Mouse (Mus musculus): ENCODE measurements around the gene Xbp1. TPM values are rescaled to one million over a fixed set of nuclear protein-coding genes. Genes with fewer than 3 reads are reported as not detected.
"Not testable (repeated sequence)": the region's sequence is repeated elsewhere in the genome, so short reads cannot be mapped to it uniquely, and the experiment has no call there.

Gene Xbp1
- polyA plus RNA-seq, 1 experiment: 60.8 TPM

- no peak for DNase-seq (ENCODE audit: low read depth)
- TF ChIP-seq POLR2A (IDR thresholded peaks at IDR 0.05; ENCODE audit: borderline replicate concordance, extremely low read depth, insufficient read depth, insufficient read length, poor library complexity, severe bottlenecking) (no peak), CTCF (IDR thresholded peaks at IDR 0.05; ENCODE audit: borderline replicate concordance, extremely low read depth, insufficient read depth, insufficient read length) (no peak)
These were observed 19.9 kb downstream of the Xbp1 start for GRCm38 (mm10) chr11:5540331-5540730.

DNA sequence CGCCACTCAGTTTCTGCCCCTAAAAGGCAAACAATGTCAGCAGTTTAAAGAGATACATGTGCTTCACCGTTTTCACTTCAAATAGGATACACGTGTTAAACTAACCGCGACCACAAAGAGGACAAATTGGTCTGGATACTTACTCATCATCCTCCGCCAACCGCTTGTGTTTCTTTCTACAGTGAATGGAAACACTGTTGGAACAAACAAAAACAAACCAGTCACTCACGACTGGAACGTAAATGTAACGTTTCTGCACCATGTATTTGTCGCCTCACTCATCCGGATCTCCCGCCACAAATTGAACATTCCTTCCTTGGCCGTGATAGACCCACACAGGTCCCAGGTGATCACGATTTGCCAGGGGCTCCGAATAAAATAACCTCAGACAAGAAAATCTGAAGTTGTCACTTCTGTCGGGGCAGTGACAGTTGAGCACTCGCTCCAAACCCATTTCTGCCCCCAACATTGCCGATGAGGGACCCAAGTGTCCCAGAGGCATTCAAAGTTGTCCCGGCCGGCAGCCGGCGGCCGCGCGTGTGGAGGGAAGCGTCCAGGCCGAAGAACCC is 20.9 kb downstream of the Xbp1 start:
- peak; percentile 36 for DNase-seq (ENCODE audit: low read depth)
- TF ChIP-seq CTCF (IDR thresholded peaks at IDR 0.05; ENCODE audit: borderline replicate concordance, extremely low read depth, insufficient read depth, insufficient read length): no peak
- no peak for TF ChIP-seq POLR2A (IDR thresholded peaks at IDR 0.05; ENCODE audit: borderline replicate concordance, extremely low read depth, insufficient read depth, insufficient read length, poor library complexity, severe bottlenecking)

GRCm38 (mm10) chr11:5541799-5542481 is 21.5 kb downstream of the Xbp1 start, which contains the start of gene Ccdc117:
Ccdc117 (minus strand) TSS chr11:5542187.
- peak; percentile 97 for DNase-seq (ENCODE audit: low read depth)
- TF ChIP-seq CTCF (IDR thresholded peaks at IDR 0.05; ENCODE audit: borderline replicate concordance, extremely low read depth, insufficient read depth, insufficient read length): no peak
- peak; percentile 47; the same call in 1 of the 2 replicates for TF ChIP-seq POLR2A (IDR thresholded peaks at IDR 0.05; ENCODE audit: borderline replicate concordance, extremely low read depth, insufficient read depth, insufficient read length, poor library complexity, severe bottlenecking)

DNA sequence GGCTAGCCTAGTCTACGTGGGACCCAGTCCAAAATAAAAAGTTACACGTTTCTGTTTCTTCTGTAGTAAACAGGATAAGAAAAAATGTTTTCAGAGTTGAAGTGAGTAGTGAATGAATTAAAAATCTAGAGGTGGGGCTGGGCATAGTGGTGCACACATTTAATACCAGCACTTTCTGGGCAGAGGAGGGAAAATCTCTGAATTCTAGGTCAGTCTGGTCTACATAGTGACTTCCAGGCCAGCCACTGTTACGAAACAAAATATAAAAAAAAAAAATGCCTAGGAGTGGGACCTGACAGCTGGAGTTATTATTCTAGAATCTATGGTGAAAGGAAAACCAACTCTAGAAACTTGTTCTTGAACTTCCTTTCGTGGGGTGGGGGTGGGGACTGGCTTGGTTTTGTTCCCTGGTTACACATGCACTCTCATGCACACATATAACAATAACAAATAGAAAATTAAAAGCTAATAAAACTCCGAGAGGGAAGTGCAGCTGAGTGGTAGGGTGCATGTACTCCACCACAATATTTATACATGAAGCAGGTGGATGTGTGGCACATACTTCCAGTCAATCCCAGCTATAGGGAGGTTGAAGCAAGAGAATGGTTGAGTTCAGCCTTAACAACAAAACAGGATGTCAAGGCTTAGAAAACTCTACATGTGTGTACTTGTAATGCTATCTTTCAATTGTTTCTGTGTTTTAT is 22.2 kb downstream of the Xbp1 start:
- TF ChIP-seq CTCF (IDR thresholded peaks at IDR 0.05; ENCODE audit: borderline replicate concordance, extremely low read depth, insufficient read depth, insufficient read length) (no peak), POLR2A (IDR thresholded peaks at IDR 0.05; ENCODE audit: borderline replicate concordance, extremely low read depth, insufficient read depth, insufficient read length, poor library complexity, severe bottlenecking) (no peak)
- no peak for DNase-seq (ENCODE audit: low read depth)

DNA sequence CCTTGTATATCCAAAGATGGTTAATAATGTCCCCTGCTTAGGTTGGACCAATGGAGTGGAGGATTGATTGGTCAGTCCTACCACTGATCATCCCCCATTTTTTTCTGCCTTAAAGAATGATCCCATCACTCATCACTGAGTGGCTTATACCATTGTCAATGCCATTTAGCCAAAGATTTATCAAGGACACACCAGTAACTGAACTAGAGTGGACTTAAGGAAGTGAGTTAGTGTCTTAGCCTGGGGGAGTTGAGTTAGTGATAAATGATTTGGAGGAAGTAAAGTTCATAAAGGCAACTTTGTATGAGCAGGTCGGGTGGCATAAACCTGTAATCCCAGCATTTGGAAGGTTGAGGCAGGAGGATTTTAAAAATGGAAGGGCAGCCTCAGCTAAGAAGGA is 22.8 kb downstream of the Xbp1 start:
- DNase-seq (ENCODE audit: low read depth): no peak
- TF ChIP-seq POLR2A (IDR thresholded peaks at IDR 0.05; ENCODE audit: borderline replicate concordance, extremely low read depth, insufficient read depth, insufficient read length, poor library complexity, severe bottlenecking): no peak
- no peak for TF ChIP-seq CTCF (IDR thresholded peaks at IDR 0.05; ENCODE audit: borderline replicate concordance, extremely low read depth, insufficient read depth, insufficient read length)

GRCm38 (mm10) chr11:5544709-5545108 is 24.2 kb downstream of the Xbp1 start:
- not testable (repeated sequence) for DNase-seq (ENCODE audit: low read depth)

DNA sequence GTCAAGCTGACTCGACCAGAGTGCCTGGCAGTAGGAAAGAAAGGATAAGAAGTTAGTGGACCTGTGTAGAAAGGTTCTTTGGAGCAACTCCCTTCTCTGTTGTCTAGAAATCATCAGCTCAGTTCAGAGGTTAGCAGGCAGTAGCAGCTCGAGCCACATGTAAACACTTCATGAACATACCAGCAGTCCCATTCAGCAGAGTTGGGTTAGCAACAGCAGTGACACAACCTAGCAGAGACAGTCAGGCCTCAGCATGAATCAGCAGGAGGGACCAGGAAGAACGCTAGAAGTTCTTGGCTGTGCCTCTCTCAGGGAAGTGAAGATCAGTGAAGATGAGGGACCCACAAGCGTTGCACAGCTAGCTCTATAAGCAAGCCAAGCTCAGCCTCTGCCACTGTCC is 25.0 kb downstream of the Xbp1 start:
- DNase-seq (ENCODE audit: low read depth): no peak
- TF ChIP-seq POLR2A (IDR thresholded peaks at IDR 0.05; ENCODE audit: borderline replicate concordance, extremely low read depth, insufficient read depth, insufficient read length, poor library complexity, severe bottlenecking) (no peak), CTCF (IDR thresholded peaks at IDR 0.05; ENCODE audit: borderline replicate concordance, extremely low read depth, insufficient read depth, insufficient read length) (no peak)

DNA sequence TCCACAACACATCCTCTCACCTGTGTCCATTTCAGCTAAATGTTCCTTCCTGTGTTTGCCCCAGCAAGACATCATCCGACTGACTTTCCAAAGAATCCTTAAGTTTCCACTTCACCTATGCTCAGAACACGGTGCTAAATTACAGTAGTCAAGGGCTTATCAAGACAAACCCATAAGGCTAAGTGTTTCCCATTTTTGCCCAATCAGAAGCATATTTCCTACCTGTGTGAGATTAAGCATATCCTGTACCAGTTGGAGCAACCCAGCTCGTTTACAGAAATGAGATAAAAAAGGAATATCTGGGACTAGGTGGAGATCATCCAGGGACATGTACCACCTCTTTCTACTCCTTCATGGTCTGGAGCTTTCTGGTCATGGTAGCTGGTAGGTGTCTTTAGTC is 26.2 kb downstream of the Xbp1 start:
- no peak for TF ChIP-seq CTCF (IDR thresholded peaks at IDR 0.05; ENCODE audit: borderline replicate concordance, extremely low read depth, insufficient read depth, insufficient read length)
- no peak for TF ChIP-seq POLR2A (IDR thresholded peaks at IDR 0.05; ENCODE audit: borderline replicate concordance, extremely low read depth, insufficient read depth, insufficient read length, poor library complexity, severe bottlenecking)
- DNase-seq (ENCODE audit: low read depth): no peak

DNA sequence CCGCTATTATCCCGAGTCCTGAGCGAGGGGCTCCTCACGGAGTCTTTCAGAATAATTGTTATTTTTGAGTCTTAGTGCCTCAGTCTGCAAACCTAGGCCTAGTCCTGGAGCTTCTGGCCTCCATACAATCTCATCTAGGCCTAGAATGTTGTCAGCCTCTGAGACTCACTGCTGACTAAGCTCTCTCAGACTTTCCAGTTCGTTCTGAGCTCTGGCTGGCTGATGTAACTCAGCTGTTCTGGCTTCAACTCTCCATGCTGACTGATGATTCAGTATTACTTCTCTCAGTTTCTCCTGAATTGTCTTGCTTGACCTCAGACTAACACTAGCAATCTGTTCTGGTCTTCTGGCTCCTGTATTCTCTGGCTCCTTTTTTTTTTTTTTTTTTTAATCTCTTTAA is 31.0 kb downstream of the Xbp1 start:
- TF ChIP-seq POLR2A (IDR thresholded peaks at IDR 0.05; ENCODE audit: borderline replicate concordance, extremely low read depth, insufficient read depth, insufficient read length, poor library complexity, severe bottlenecking) (no peak), CTCF (IDR thresholded peaks at IDR 0.05; ENCODE audit: borderline replicate concordance, extremely low read depth, insufficient read depth, insufficient read length) (no peak)
- DNase-seq (ENCODE audit: low read depth): no peak

GRCm38 (mm10) chr11:5551931-5552330 is 31.5 kb downstream of the Xbp1 start:
- TF ChIP-seq POLR2A (IDR thresholded peaks at IDR 0.05; ENCODE audit: borderline replicate concordance, extremely low read depth, insufficient read depth, insufficient read length, poor library complexity, severe bottlenecking): no peak
- no peak for TF ChIP-seq CTCF (IDR thresholded peaks at IDR 0.05; ENCODE audit: borderline replicate concordance, extremely low read depth, insufficient read depth, insufficient read length)
- DNase-seq (ENCODE audit: low read depth): no peak

- no peak for DNase-seq (ENCODE audit: low read depth)
- TF ChIP-seq POLR2A (IDR thresholded peaks at IDR 0.05; ENCODE audit: borderline replicate concordance, extremely low read depth, insufficient read depth, insufficient read length, poor library complexity, severe bottlenecking) (no peak), CTCF (IDR thresholded peaks at IDR 0.05; ENCODE audit: borderline replicate concordance, extremely low read depth, insufficient read depth, insufficient read length) (no peak)
These were observed 39.8 kb downstream of the Xbp1 start for GRCm38 (mm10) chr11:5560273-5560672.
